Mouse (Mus musculus): ENCODE measurements around the gene Atp6v1e1. TPM values are rescaled to one million over a fixed set of nuclear protein-coding genes. Genes with fewer than 3 reads are reported as not detected.

Atp6v1e1 gene
- 163 TPM for polyA plus RNA-seq (2014; fragmentation: Illumina TruSeq; extraction: RNeasy Lipid Tissue Mini Kit (QIAGEN cat#74804); ENCODE audit: low read depth, low replicate concordance)

DNA sequence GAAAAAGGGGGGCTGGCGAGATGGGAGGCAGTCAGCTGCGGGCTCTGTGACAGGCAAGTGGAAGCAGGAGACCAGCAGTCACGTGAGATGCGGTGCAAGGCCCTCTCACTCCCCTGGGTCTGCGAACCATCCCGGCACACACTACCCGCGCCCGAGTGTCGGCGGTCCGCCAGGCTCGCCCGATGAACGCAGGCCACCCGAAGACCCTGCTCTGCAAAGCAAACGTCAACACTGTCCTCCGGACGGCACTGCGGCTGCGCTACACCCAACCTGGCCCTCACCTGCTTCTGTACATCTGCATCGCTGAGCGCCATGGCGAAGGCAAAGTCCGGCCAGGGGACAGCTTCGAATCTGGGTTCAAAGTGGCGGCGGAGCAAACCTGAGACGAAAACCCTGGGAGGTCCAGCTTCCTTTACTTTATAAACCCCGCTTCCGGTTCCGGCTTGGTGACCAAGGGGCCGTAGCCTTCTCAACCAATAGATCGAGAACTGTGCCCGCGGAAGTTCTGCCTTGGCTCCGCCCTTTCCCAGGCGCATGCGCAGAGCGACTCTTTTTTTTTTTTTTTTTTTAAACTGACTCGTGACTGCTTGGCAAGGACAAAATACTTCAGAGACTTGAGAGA lies at the start of gene Atp6v1e1:
Gene Atp6v1e1 (minus strand): TSS at position 487 of the 622 bp plus-strand sequence.

DNA sequence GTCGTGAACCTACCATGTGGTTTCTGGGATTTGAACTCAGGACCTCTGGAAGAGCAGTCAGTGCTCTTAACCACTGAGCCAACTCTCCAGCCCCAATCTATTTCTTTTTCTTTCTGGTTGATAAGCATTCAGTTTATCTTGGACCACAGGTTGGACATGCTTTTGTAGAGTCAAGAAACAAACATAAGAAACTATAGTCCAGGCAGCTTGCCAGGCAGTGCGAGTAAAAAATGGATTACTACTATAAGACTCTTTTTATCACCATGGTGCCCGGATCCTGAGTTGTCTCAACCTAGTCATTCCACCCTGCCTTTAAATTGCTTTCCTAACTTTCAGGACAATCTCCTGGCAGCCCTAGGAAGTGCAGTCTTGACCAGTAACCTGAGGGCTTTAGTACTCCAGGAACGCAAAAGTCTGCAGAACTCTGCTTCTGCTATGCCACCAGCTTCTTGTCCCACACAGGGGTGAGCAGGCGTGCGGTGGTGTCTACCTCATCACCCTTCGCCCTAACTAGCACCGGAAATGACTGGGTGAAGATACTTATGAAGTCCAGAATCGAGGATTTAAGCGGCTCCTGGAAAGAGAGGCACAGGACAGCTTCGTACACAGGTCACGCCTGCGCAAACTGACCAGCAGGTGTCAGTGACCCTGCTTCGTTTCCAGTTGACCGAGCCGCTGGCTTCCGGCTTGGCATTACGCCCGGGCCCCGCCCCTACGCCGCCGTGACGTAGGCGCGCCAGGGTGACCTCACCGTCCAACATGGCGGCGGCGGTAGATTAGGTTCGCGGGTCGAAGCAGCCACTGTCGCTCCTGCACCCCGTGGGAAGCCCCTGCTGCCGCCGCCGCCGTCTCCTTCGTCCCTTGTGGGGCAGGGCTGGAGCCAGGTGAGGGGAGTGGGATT lies 13.1 kb upstream of the Atp6v1e1 start, which contains the start of gene Bcl2l13:
Gene Bcl2l13 (plus strand): TSS at position 739 of the 901 bp plus-strand sequence.

DNA sequence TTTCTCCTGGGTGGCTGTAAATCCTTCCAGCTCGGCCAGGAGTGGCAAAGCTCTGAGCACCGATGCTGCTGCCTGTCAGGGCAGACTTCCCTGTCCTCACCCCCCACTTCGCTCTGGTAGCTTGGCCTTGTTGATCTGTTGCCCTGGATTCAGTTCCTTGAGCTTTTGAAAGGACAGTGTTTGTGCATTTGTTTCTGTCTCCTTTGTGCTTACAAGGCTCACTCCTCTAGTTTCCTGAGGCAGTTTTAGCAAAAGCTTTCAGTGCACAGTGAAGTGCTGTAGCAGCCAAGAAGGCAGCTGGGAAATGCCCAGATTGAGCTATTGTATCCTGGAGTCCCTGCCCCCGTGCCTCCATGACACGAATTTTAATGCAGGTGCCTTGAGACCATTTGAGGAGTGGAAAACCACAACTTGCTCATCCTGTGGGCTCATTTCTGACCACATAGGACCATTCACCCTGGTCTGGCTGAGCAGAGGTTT lies 49.4 kb downstream of the Atp6v1e1 start, which contains the start of gene Slc25a18:
Gene Slc25a18 (plus strand): TSS at position 430 of the 480 bp plus-strand sequence.

Other genes with a start within 250 kb of the Atp6v1e1 start
- 5.2 TPM for gene Cecr2, start 156.4 kb downstream of the Atp6v1e1 start, polyA plus RNA-seq (2014; fragmentation: Illumina TruSeq; extraction: RNeasy Lipid Tissue Mini Kit (QIAGEN cat#74804); ENCODE audit: low read depth, low replicate concordance)
- gene Slc25a18, start 49.2 kb downstream of the Atp6v1e1 start, polyA plus RNA-seq (2014; fragmentation: Illumina TruSeq; extraction: RNeasy Lipid Tissue Mini Kit (QIAGEN cat#74804); ENCODE audit: low read depth, low replicate concordance), result not detected
- gene Bcl2l13, start 13.4 kb upstream of the Atp6v1e1 start, polyA plus RNA-seq (2014; fragmentation: Illumina TruSeq; extraction: RNeasy Lipid Tissue Mini Kit (QIAGEN cat#74804); ENCODE audit: low read depth, low replicate concordance), result 44.7 TPM
- gene Bid, start 94.1 kb upstream of the Atp6v1e1 start, polyA plus RNA-seq (2014; fragmentation: Illumina TruSeq; extraction: RNeasy Lipid Tissue Mini Kit (QIAGEN cat#74804); ENCODE audit: low read depth, low replicate concordance), result 1.6 TPM